In the genomic region with DNA sequence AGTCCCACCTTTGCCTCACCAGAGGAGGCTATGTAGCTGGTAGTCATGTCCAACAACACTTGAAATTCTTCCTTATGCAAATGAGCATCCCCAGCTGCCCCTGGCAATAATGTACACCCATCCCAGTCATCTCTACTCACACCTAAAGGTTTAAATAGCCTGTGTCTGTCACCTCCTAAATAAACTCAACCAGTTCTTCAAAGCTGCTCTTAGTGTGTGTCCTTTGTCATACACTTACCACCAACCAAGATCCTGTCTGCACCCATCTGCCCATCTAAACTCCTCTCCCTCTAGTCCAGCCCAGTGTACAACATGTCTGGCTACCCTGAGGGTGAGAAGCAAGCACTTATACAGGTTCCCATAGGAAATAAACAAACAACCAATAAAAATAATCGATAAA, we compare ENCODE assay signal across 14 mouse cellular contexts.
"Had no signal": no experiment of that assay in that cellular context is flagged by ENCODE, and none has a peak within 500 bp of the region (broad histone marks: within the 10 kb centered on the region; RNA-seq: fewer than 3 reads in every experiment).

No protein-coding gene starts in this region.

- H3K9ac ChIP-seq: kidney, embryonic 15.5 days; liver, embryonic 13.5 days; midbrain, embryonic 12.5 days had no signal

- H3K4me1 ChIP-seq: kidney, embryonic 15.5 days; liver, embryonic 13.5 days; midbrain, embryonic 12.5 days had no signal

- H3K36me3 ChIP-seq: kidney, embryonic 15.5 days; liver, embryonic 13.5 days; midbrain, embryonic 12.5 days had no signal

- DNase-seq: kidney, postnatal 10 days; kidney, postnatal 36 days; layer of hippocampus, postnatal 36 days; liver, embryonic 13.5 days; lung, adult 2 months; lung, postnatal 14 days; lung, postnatal 4 days; thymus, adult 18-20 months; thymus, postnatal 36 days had no signal

- H3K27me3 ChIP-seq: kidney, embryonic 15.5 days; liver, embryonic 13.5 days; midbrain, embryonic 12.5 days had no signal

- H3K27ac ChIP-seq: kidney, embryonic 15.5 days; left cerebral cortex, adult 2 months; liver, embryonic 13.5 days; midbrain, embryonic 12.5 days had no signal

- H3K9me3 ChIP-seq: kidney, embryonic 15.5 days; liver, embryonic 13.5 days; midbrain, embryonic 12.5 days had no signal

- H3K4me2 ChIP-seq: kidney, embryonic 15.5 days; liver, embryonic 13.5 days; midbrain, embryonic 12.5 days had no signal

- H3K4me3 ChIP-seq: kidney, embryonic 15.5 days; left cerebral cortex, adult 2 months; liver, embryonic 13.5 days; midbrain, embryonic 12.5 days; myocyte had no signal

- ATAC-seq: midbrain, embryonic 16.5 days had no signal
